Mouse (Mus musculus) naive thymus-derived CD4-positive, alpha-beta T cell, adult 5 months (primary cell): ENCODE data around the gene Epyc. TPM values are rescaled to one million over a fixed set of nuclear protein-coding genes. Genes with fewer than 3 reads are reported as not detected.

Experiments used
- polyA plus RNA-seq: library from polyadenylated mRNA; unstranded; fragments of 100-300 nt; shearing (Covaris generic); gene quantifications from one replicate; pipeline ENCODE4 v1.2.1, GENCODE M21; 2017

Epyc gene
- polyA plus RNA-seq, result not detected

GRCm38 (mm10) chr10:97643768-97644167 lies at the start of gene Epyc:
Gene Epyc (plus strand): TSS chr10:97644068.

GRCm38 (mm10) chr10:97606579-97606978 lies 37.3 kb upstream of the Epyc start, which contains the start of gene Kera:
Gene Kera (plus strand): TSS chr10:97606879.

GRCm38 (mm10) chr10:97692913-97693312 lies 49.0 kb downstream of the Epyc start, which contains the start of gene Ccer1:
Gene Ccer1 (plus strand): TSS chr10:97693059.

GRCm38 (mm10) chr10:97726655-97727054 lies 82.8 kb downstream of the Epyc start, which contains the start of gene C030005K15Rik:
Gene C030005K15Rik (minus strand): TSS chr10:97726755.

Other genes with a start within 250 kb of the Epyc start
- gene Dcn, start 164.5 kb upstream of the Epyc start, polyA plus RNA-seq, result not detected
- gene Lum, start 78.9 kb upstream of the Epyc start, polyA plus RNA-seq, result not detected
- not detected for gene Kera, start 37.2 kb upstream of the Epyc start, polyA plus RNA-seq
- gene Ccer1, start 49.0 kb downstream of the Epyc start, polyA plus RNA-seq, result not detected
- gene C030005K15Rik, start 82.7 kb downstream of the Epyc start, polyA plus RNA-seq, result 0.30 TPM